Mouse (Mus musculus) kidney, postnatal 0 days (tissue): Measurements from ENCODE around the gene Mrps18b. TPM values are rescaled to one million over a fixed set of nuclear protein-coding genes. Genes with fewer than 3 reads are reported as not detected.

Source experiments
- ATAC-seq: fragments of 200-750 bp; cut with Nextera tagmentation; replicated peaks from 2 replicates; pipeline ENCODE4 v1.8.0; 2017; ENCODE audit warnings: low read depth, moderate number of reproducible peaks, moderate TSS enrichment, moderate library complexity; ENCODE audit not compliant: low FRiP score
- DNase-seq: peaks from one replicate; pipeline ENCODE4 v3.0.0-alpha.2; 2016; ENCODE audit warnings: low spot score
- H3K27ac ChIP-seq: fragments of 300-500 bp; sonication (generic); 2 replicates; pipeline ENCODE4 v1.5.1; 2014; ENCODE audit warnings: mild to moderate bottlenecking
- H3K27me3 ChIP-seq: fragments of 300-500 bp; sonication (generic); 2 replicates; pipeline ENCODE4 v1.6.1; 2014; ENCODE audit warnings: low read length, mixed read lengths; ENCODE audit not compliant: insufficient read depth
- H3K36me3 ChIP-seq: fragments of 300-500 bp; sonication (generic); 2 replicates; pipeline ENCODE4 v1.6.1; 2014; ENCODE audit warnings: low read length, mixed read lengths; ENCODE audit not compliant: insufficient read depth
- H3K4me1 ChIP-seq: fragments of 300-500 bp; sonication (generic); replicated peaks from 2 replicates; pipeline ENCODE4 v1.6.1; 2014; ENCODE audit warnings: antibody characterized with exemption, low read length, mixed read lengths; ENCODE audit not compliant: insufficient read depth
- H3K4me2 ChIP-seq: fragments of 300-500 bp; sonication (generic); 2 replicates; pipeline ENCODE4 v1.6.1; 2014; ENCODE audit warnings: mild to moderate bottlenecking, low read length, moderate library complexity, mixed read lengths
- H3K4me3 ChIP-seq: fragments of 300-500 bp; sonication (generic); replicated peaks from 2 replicates; pipeline ENCODE4 v1.5.1; 2014; ENCODE audit warnings: low read depth, low read length
- H3K9ac ChIP-seq: fragments of 300-500 bp; sonication (generic); 2 replicates; pipeline ENCODE4 v1.6.1; 2014; ENCODE audit warnings: low read depth, low read length
- H3K9me3 ChIP-seq: fragments of 300-500 bp; sonication (generic); replicated peaks from 2 replicates; pipeline ENCODE4 v1.6.1; 2016; ENCODE audit warnings: low read length, inconsistent platforms, mixed read lengths
- CTCF ChIP-seq: IDR thresholded peaks from 2 replicates; pipeline ENCODE4 v1.5.1; 2016; ENCODE audit warnings: antibody characterized with exemption, low read depth, mild to moderate bottlenecking, moderate library complexity
- WGBS: fragments of 180-500 bp; shearing (Covaris S2); extraction: QIAGEN DNeasy Blood & Tissue Kit; methylation state at CpG from one replicate; pipeline ENCODE4 v1.1.7; 2014; 5-methylcytosine and 5-hydroxymethylcytosine counted together
- polyA plus RNA-seq: library from polyadenylated mRNA; unstranded; fragments of >200 nt; fragmentation: Nextera tagmentation; extraction: Ambion mirVana; gene quantifications from 2 replicates; pipeline ENCODE4 v1.2.1, GENCODE M21; 2015

Mrps18b gene
- polyA plus RNA-seq, 1 experiment from 2014 or later = 94.7 TPM

DNA sequence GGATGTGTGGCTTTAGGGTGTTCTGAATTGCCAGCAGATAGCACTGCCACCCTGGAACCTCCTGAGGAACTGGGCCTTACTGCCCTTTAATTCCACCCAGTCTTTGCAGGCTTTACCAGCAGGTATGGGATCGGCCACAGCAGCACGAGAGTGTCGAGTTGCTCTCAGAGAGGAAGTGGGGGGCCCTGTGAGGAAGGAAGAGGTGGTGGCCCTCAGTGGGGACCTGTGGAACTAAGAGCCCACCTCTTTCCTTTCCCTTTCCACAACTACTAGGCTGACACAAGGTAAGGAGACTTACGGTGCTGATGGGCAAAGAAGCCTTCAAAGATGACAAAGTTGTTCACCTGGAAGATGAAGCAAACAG is 12.2 kb downstream of the Mrps18b start:
- TF ChIP-seq CTCF = no peak
- peaks cover 2% of the 10 kb centered on the region; the same call in 1 of the 2 replicates for H3K4me1 ChIP-seq
- H3K4me3 ChIP-seq = no peak overlapping the region
- WGBS = 57% methylated on average over 4 of the region's 4 CpGs
- H3K36me3 ChIP-seq = peaks cover 19% of the 10 kb centered on the region
- no peak overlapping the region for H3K27ac ChIP-seq
- H3K9me3 ChIP-seq = no peaks in the 10 kb centered on the region
- DNase-seq = no peak
- no peaks in the 10 kb centered on the region for H3K27me3 ChIP-seq
- H3K4me2 ChIP-seq = no peak overlapping the region
- no peak for ATAC-seq
- no peak overlapping the region for H3K9ac ChIP-seq

DNA sequence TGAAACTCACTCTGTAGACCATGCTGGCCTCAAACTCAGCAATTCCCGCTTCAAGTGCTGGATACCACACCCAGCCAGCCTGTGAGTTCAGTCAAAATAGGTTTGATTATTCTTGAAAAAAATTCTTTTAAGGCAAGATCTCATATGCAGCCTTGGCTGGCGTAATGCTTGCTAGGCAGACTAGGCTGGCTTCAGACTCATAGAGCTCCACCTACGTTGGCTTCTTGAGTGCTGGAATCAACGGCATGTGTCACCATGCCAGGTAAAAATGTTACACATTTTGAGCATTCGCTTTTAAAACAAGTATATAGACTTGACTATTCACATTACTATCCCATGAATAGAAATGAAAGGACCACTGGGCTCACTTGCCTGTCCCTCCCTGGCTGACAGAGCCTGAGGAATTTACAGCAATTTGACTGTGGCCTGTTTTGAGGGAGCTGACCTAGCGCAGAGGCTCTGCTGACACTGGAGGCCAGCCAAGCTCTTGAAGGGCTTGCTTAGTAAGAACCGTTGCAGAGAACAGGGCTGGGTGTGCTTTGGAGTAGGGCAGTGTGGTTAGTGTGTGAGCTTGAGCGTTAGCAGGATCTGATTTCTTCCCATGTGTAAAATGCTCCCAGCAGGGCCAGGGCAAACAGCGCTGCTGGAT is 12.7 kb downstream of the Mrps18b start:
- 72% methylated on average over 9 of the region's 9 CpGs for WGBS
- ATAC-seq (no peak), DNase-seq (peak; percentile 50)
- Histone ChIP-seq H3K4me3 (no peak overlapping the region), H3K9ac (no peak overlapping the region), H3K27me3 (no peaks in the 10 kb centered on the region), H3K36me3 (peaks cover 19% of the 10 kb centered on the region), H3K4me2 (no peak overlapping the region), H3K9me3 (no peaks in the 10 kb centered on the region), H3K27ac (no peak overlapping the region), H3K4me1 (no peaks in the 10 kb centered on the region)
- no peak for TF ChIP-seq CTCF

DNA sequence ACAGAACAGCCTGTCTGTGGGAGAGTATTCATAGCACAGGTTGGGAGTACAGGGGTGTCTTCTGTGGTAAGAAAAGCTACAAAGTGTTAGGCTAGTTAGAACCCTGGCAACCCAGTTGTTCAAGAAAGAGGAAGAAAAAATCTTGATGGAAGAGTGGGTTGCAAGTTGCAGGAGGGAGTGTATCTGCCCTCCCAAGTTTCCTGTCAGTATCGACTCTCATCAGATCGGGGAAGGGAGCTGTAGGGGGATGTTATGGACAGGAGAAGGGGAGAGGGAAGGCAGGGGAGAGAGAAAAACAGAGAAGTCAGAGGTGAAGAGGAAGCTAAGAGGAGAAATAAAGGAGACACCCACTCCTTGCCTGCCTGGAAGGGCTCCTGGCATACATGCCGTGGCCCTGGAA is 15.6 kb downstream of the Mrps18b start:
- WGBS = 91% methylated on average over 3 of the region's 3 CpGs

DNA sequence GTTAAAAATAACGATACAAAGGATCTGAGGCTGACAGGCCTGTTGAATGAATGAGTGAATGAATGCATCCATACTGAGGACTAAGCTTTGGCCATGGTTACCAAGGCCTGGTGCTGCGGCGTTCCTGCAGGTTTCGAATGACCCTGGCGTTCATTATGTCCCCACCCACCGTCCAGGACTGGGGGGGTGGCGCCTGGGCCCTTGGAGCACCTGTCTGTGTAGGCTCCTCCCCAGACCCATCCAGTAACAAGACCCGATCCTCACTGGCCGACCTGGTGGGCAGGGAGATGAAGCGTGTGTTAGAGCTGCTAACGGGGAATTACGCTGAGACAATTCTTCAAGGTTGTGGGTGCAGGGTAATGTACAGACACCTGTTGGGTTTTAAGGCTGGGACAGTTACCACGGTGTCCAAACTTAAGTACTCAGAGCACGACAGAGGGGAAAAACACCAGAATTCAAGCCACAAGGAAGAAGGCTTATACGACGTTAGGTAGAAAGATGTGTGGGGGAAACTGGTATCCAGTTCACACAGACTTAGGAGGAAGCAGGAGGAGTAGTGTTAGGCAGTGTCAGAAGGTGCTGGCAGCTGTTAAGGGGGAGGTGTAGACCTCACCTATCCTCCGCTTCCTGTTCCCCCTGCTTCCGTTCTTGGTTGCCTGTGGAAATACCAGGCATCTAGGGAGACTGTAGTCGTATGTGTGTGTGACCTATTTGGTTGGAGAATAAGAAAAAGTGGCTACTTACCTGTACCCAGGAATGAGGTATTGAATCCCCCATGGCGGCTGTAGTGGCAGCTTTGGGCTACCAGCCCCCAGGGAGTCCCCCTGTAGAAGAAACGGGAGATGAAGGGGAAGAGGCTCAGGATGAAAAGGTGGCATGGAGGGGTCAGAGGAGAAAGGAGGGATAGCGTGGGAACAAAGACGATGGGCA is 18.3 kb downstream of the Mrps18b start:
- peak overlapping the region; percentile 38; the same call in 1 of the 2 replicates for H3K9ac ChIP-seq
- peaks cover 10% of the 10 kb centered on the region; the same call in 1 of the 2 replicates for H3K36me3 ChIP-seq
- ATAC-seq (peak; percentile 56), DNase-seq (no peak)
- no peak for TF ChIP-seq CTCF
- H3K4me1 ChIP-seq = peaks cover 4% of the 10 kb centered on the region; the same call in 1 of the 2 replicates
- no peaks in the 10 kb centered on the region for H3K27me3 ChIP-seq
- 0 out of 2 replicates have a peak overlapping the region, but pooled peaks have one; percentile 88 for H3K4me3 ChIP-seq
- WGBS = 37% methylated on average over 23 of the region's 23 CpGs
- peak overlapping the region; percentile 91; the same call in 1 of the 2 replicates for H3K4me2 ChIP-seq
- H3K9me3 ChIP-seq = no peaks in the 10 kb centered on the region
- 0 out of 2 replicates have a peak overlapping the region, but pooled peaks have one; percentile 3 for H3K27ac ChIP-seq

More for the DNA sequence above, 15.6 kb downstream of the Mrps18b start:
- ATAC-seq (no peak), DNase-seq (no peak)
- H3K9ac ChIP-seq = no peak overlapping the region
- no peaks in the 10 kb centered on the region for H3K9me3 ChIP-seq
- no peaks in the 10 kb centered on the region for H3K27me3 ChIP-seq
- no peak for TF ChIP-seq CTCF
- peaks cover 2% of the 10 kb centered on the region; the same call in 1 of the 2 replicates for H3K4me1 ChIP-seq
- H3K36me3 ChIP-seq = peaks cover 16% of the 10 kb centered on the region
- H3K4me3 ChIP-seq = no peak overlapping the region
- H3K4me2 ChIP-seq = no peak overlapping the region
- no peak overlapping the region for H3K27ac ChIP-seq

DNA sequence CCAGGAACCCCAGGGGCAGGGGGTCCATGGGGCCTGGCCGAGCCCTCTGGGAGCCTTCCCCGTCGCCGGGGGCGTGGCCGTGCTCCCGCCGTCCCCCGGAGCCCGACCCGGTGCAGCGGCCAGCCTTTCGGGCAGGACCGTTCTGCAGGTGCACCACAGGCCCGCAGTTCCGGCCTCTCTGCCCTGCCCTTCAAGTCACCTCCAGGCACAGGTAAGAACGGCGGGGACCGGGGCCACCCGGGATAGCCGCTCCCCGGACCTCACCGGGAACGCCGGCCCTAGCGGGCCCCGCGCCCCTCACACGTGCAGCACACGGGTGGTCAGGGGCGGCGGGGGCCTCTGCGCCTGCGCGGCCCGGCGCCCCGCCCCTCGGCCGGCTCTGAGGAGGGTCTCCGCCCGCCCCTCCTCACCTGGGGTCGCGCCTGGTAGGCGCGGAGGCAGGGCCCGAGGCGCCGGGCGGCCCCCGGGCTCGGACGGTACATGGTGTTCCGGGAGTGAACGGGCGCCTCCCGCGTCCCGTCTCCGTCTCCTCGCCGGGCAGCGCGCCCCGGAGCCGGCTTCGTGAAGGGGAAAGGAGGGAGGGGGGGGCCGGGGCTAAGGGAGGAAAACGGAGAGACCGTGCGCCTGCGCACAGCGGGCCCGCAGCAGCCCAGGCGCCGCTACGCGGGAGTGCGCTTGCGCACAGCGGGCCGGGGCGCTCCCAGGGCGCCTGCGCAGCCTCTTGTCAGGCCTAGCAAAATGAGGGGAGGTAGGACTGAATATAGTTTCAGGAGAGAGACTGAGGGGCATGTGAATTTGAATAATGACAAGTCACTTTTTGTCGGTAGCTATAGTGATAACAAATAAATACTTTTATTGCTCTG is 19.2 kb downstream of the Mrps18b start, which contains the start of gene 2310061I04Rik:
2310061I04Rik (minus strand) TSS at position 651 of the 863 bp plus-strand sequence.
- H3K4me3 ChIP-seq = peak within 1 kb of the TSS; percentile 88
- peak within 1 kb of the TSS; percentile 85 for H3K27ac ChIP-seq
- peaks cover 16% of the 10 kb centered on the region; the same call in 1 of the 2 replicates for H3K36me3 ChIP-seq
- DNase-seq (peak; percentile 95), ATAC-seq (peak; percentile 91)
- H3K4me1 ChIP-seq = peaks cover 4% of the 10 kb centered on the region; the same call in 1 of the 2 replicates
- TF ChIP-seq CTCF = no peak
- WGBS = 2% methylated on average over 70 of the region's 86 CpGs
- H3K9ac ChIP-seq = peak within 1 kb of the TSS; percentile 87
- H3K27me3 ChIP-seq = no peaks in the 10 kb centered on the region
- H3K4me2 ChIP-seq = peak within 1 kb of the TSS; percentile 91
- no peaks in the 10 kb centered on the region for H3K9me3 ChIP-seq
